Mouse (Mus musculus) sigmoid colon, adult 10 weeks (tissue): ENCODE data around the gene Slc4a3. TPM values are rescaled to one million over a fixed set of nuclear protein-coding genes. Genes with fewer than 3 reads are reported as not detected.

Source experiments
- polyA plus RNA-seq: library from polyadenylated mRNA; stranded (reverse); fragments of 350-450 nt; fragmentation: Illumina TruSeq; extraction: RNeasy Lipid Tissue Mini Kit (QIAGEN cat#74804); gene quantifications from one replicate; pipeline ENCODE4 v1.2.3, GENCODE M21; 2014; ENCODE audit warnings: low read depth, low replicate concordance

The Slc4a3 gene
- polyA plus RNA-seq, result 0.38 TPM

GRCm38 (mm10) chr1:75545965-75546956 is at the start of gene Slc4a3:
Gene Slc4a3 (plus strand): TSS chr1:75546266.

DNA sequence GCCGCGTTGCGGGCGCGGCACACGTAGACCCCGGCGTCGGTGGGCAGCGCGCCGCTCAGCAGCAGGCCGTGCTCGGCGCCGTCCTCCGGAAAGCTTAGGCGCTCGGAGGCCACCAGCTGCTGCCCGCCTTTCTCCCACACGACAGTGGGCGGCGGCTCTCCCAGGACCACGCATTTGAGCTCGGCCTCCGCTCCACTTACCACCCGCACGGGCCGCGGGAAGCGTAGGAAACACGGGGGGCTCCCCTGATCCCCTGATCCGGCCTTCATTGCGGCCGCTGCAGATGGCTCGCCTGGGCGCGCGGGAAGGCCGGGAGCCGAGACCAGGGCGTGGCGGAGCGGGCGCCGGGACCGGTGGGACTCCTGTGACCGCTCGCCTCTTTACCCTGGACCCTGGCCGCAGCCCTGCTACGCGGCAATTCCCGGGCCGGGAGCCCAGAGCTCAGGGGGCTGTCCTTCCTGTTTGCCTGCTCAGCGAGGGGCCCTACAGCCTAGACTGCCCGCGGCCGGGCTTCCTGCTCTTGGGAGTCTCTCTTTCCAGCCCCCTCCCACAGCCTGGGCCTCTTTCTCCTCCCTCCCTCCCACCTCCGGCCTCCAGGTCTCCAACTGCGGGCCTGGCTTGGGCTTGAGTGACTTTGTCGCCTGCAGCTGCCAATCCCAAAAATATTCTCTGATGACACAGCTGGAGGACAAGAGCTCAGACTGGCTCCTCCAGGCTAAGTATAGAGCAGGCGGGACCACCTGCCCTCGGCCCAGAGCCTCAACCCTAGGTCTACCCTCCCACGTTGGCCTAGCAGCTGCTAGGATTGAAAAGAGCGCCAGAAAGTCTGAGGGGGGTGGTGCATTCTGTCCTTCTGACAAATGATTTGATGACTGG is 39.9 kb upstream of the Slc4a3 start, which contains the start of gene Obsl1:
Gene Obsl1, minus strand, starts transcription at position 497 of the 876 bp plus-strand sequence.

GRCm38 (mm10) chr1:75507006-75507405 is 39.1 kb upstream of the Slc4a3 start, which contains the start of gene Inha:
Gene Inha (plus strand): TSS chr1:75507077.

DNA sequence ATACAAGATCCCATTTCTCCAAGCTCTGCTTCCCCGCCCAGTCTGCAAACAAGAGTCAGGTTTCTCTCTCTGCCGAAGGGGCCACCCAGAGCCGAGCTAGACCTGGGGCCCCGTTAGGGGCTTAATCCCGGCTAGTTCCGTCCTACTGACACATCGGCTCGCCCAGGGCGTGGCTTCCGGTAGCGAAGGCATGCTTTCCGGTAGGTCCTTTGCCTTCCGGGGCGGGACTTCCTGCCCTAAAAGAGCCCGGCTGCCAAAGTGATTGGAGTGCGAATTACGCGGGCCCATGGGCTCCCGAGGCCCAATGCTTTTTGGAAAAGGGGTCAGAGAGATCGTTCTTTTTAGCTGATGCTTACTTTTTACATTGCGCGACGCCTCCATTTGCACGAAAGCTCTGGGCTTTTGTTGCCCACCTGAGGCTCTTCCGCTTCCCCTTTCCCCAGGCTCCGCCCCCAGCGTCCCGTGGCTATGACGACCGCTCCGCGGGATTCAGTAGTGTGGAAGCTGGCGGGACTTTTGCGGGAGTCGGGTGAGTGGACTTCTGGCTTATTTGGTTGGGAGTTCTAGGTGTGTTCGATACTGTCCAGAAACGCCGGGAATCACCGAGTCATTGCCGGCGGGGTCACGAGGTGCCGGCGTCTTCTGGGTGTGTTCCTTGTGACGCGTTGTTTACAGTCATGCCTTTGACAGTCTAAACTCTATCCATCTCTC is 24.6 kb upstream of the Slc4a3 start, which contains the start of gene Stk11ip:
Gene Stk11ip, plus strand, starts transcription at position 209 of the 711 bp plus-strand sequence.

Other genes starting within 250 kb of the Slc4a3 start
- 3.1 TPM for gene Dnpep, start 228.3 kb upstream of the Slc4a3 start, polyA plus RNA-seq
- gene Des, start 185.9 kb upstream of the Slc4a3 start, polyA plus RNA-seq, result 20.1 TPM
- 2.6 TPM for gene Speg, start 171.0 kb upstream of the Slc4a3 start, polyA plus RNA-seq
- 12.7 TPM for gene Gmppa, start 110.3 kb upstream of the Slc4a3 start, polyA plus RNA-seq
- gene Asic4, start 95.8 kb upstream of the Slc4a3 start, polyA plus RNA-seq, result not detected
- gene Chpf, start 67.0 kb upstream of the Slc4a3 start, polyA plus RNA-seq, result 0.50 TPM
- gene Tmem198, start 66.7 kb upstream of the Slc4a3 start, polyA plus RNA-seq, result not detected
- gene Obsl1, start 39.8 kb upstream of the Slc4a3 start, polyA plus RNA-seq, result not detected
- not detected for gene Inha, start 39.2 kb upstream of the Slc4a3 start, polyA plus RNA-seq
- 2.2 TPM for gene Stk11ip, start 24.7 kb upstream of the Slc4a3 start, polyA plus RNA-seq